Comparison of ENCODE assay signal across 14 mouse cellular contexts in the genomic region with DNA sequence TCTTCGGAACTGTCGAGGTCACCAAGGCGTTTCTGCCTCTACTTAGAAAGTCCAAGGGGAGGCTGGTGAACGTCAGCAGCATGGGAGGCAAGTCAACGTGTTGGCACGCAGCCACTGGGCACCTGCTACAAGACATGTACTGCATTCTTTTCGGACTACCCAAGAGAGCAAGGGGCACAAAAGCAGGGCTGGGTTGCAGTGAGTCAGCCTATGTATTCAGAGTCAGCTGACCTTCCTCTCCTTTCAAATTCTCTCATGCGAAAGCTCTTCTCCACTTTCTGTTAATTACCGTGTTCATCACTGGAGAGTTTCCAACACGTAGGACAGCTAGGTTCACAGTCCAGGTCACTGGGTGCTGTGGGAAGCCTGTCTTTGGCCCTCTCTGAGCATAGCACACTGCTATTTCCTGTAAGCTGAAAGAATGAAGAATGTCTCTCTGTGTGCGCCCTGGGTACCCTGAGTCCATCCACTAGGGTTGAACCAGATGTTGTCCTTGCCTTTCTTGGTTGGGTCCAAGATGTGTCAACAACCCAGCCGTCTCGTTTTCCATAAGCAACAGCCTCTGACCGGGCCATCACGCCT. TPM values are rescaled to one million over a fixed set of nuclear protein-coding genes. Genes with fewer than 3 reads are reported as not detected.
DNase-seq lines count a peak whose midpoint lies in the region; ATAC-seq lines count a peak whose summit lies in the region.
"Had no signal": no experiment of that assay in that cellular context is flagged by ENCODE, and none has a peak within 500 bp of the region (broad histone marks: within the 10 kb centered on the region; RNA-seq: fewer than 3 reads in every experiment).

No protein-coding gene starts in this region.

- peak; percentile 45 for ATAC-seq in liver, embryonic 16.5 days (ENCODE audit: low read depth)
- no peak for ATAC-seq in liver, embryonic 12.5 days
- 0 out of 2 replicates have a peak, but pooled peaks have one; percentile 52 for ATAC-seq in embryonic facial prominence, embryonic 15.5 days (ENCODE audit: insufficient number of reproducible peaks, low FRiP score, low TSS enrichment, low read depth)
- ATAC-seq: forebrain, embryonic 14.5 days had no signal

- 60% methylated on average over 15 of the region's 15 CpGs for WGBS in liver, embryonic 16.5 days (ENCODE audit: insufficient replicate concordance)
- WGBS in liver, embryonic 12.5 days (ENCODE audit: insufficient replicate concordance) = 69% methylated on average over 15 of the region's 15 CpGs
- WGBS in embryonic facial prominence, embryonic 15.5 days = 71% methylated on average over 15 of the region's 15 CpGs

- H3K36me3 ChIP-seq in liver, embryonic 16.5 days (ENCODE audit: control insufficient read depth, insufficient read depth) = no peaks in the 10 kb centered on the region
- peaks cover 4% of the 10 kb centered on the region; the same call in 1 of the 2 replicates for H3K36me3 ChIP-seq in liver, embryonic 12.5 days
- no peaks in the 10 kb centered on the region for H3K36me3 ChIP-seq in embryonic facial prominence, embryonic 15.5 days
- H3K36me3 ChIP-seq: embryonic facial prominence, embryonic 13.5 days; heart, embryonic 15.5 days; limb, embryonic 15.5 days had no signal

- no peak overlapping the region for H3K27ac ChIP-seq in liver, embryonic 16.5 days (ENCODE audit: low read length)
- no peak overlapping the region for H3K27ac ChIP-seq in liver, embryonic 12.5 days
- H3K27ac ChIP-seq in embryonic facial prominence, embryonic 15.5 days (replicated peaks) = no peak overlapping the region
- H3K27ac ChIP-seq: embryonic facial prominence, embryonic 13.5 days; heart, embryonic 15.5 days; left cerebral cortex, adult 2 months; limb, embryonic 15.5 days had no signal

- H3K27me3 ChIP-seq in liver, embryonic 16.5 days (ENCODE audit: control insufficient read depth, insufficient read depth, low read depth, low read length) = no peaks in the 10 kb centered on the region
- no peaks in the 10 kb centered on the region for H3K27me3 ChIP-seq in liver, embryonic 12.5 days (replicated peaks)
- H3K27me3 ChIP-seq in embryonic facial prominence, embryonic 15.5 days = no peaks in the 10 kb centered on the region
- H3K27me3 ChIP-seq: embryonic facial prominence, embryonic 13.5 days; heart, embryonic 15.5 days; limb, embryonic 15.5 days had no signal

- peak; percentile 98 for DNase-seq in Muller cell, postnatal 12 days (ENCODE audit: inconsistent ontology term)
- peak; percentile 67 to 81 for DNase-seq in kidney, postnatal 4 days
- DNase-seq in frontal cortex, adult 2 months (ENCODE audit: extremely low spot score in 1 of 2, low spot score in 1 of 2) = no peak
- DNase-seq in embryo, embryonic 11 days = no peak
- DNase-seq: cerebellum, adult 2 months; thymus, postnatal 25 days had no signal

- H3K9me3 ChIP-seq in liver, embryonic 16.5 days (replicated peaks; ENCODE audit: control insufficient read depth, low read length) = no peaks in the 10 kb centered on the region
- no peaks in the 10 kb centered on the region for H3K9me3 ChIP-seq in liver, embryonic 12.5 days (replicated peaks)
- no peaks in the 10 kb centered on the region for H3K9me3 ChIP-seq in embryonic facial prominence, embryonic 15.5 days (replicated peaks)
- H3K9me3 ChIP-seq: embryonic facial prominence, embryonic 13.5 days; heart, embryonic 15.5 days; limb, embryonic 15.5 days had no signal

- peaks cover 3% of the 10 kb centered on the region; the same call in 1 of the 2 replicates for H3K4me1 ChIP-seq in liver, embryonic 16.5 days (ENCODE audit: control insufficient read depth, low read depth, low read length)
- H3K4me1 ChIP-seq in liver, embryonic 12.5 days = no peaks in the 10 kb centered on the region; the same call in 1 of the 2 replicates
- H3K4me1 ChIP-seq in embryonic facial prominence, embryonic 15.5 days = peaks cover 4% of the 10 kb centered on the region; the same call in 1 of the 2 replicates
- H3K4me1 ChIP-seq: embryonic facial prominence, embryonic 13.5 days; limb, embryonic 15.5 days had no signal

- no peak overlapping the region for H3K4me2 ChIP-seq in liver, embryonic 16.5 days (ENCODE audit: low read depth, low read length)
- H3K4me2 ChIP-seq in liver, embryonic 12.5 days = no peak overlapping the region
- no peak overlapping the region for H3K4me2 ChIP-seq in embryonic facial prominence, embryonic 15.5 days (replicated peaks)
- H3K4me2 ChIP-seq: embryonic facial prominence, embryonic 13.5 days; heart, embryonic 15.5 days; limb, embryonic 15.5 days had no signal

- no peak overlapping the region for H3K9ac ChIP-seq in liver, embryonic 16.5 days (ENCODE audit: low read depth, low read length)
- no peak overlapping the region for H3K9ac ChIP-seq in liver, embryonic 12.5 days
- no peak overlapping the region for H3K9ac ChIP-seq in embryonic facial prominence, embryonic 15.5 days
- H3K9ac ChIP-seq: embryonic facial prominence, embryonic 13.5 days; heart, embryonic 15.5 days; limb, embryonic 15.5 days had no signal

- no peak overlapping the region for H3K4me3 ChIP-seq in liver, embryonic 16.5 days (ENCODE audit: low read depth, low read length)
- H3K4me3 ChIP-seq in liver, embryonic 12.5 days = no peak overlapping the region
- no peak overlapping the region for H3K4me3 ChIP-seq in embryonic facial prominence, embryonic 15.5 days (replicated peaks)
- H3K4me3 ChIP-seq: embryonic facial prominence, embryonic 13.5 days; heart, embryonic 15.5 days; left cerebral cortex, adult 2 months; limb, embryonic 15.5 days had no signal

RNA-seq across cellular contexts. Expression of gene Hsd17b2, which starts 40.8 kb away (rescaled TPM):
- 90.2 and 94.8 TPM in 2 replicates for polyA plus RNA-seq in liver, embryonic 16.5 days (2015; fragmentation: Nextera tagmentation; extraction: Ambion mirVana)
- polyA plus RNA-seq in liver, embryonic 12.5 days (2016; fragmentation: Nextera tagmentation; extraction: Ambion mirVana) = 20.9 and 23.6 TPM in 2 replicates
- 5.2 and 6.6 TPM in 2 replicates for polyA plus RNA-seq in embryonic facial prominence, embryonic 15.5 days (2015; fragmentation: Nextera tagmentation; extraction: Ambion mirVana)
- 0.16 and 0.19 TPM in 2 replicates for polyA plus RNA-seq in frontal cortex, adult 2 months (2012; rRNA removed)
- polyA plus RNA-seq: forebrain, embryonic 14.5 days; heart, embryonic 15.5 days had no signal

RNA-seq across cellular contexts. Expression of gene Mphosph6, which starts 59.2 kb away (rescaled TPM):
- polyA plus RNA-seq in liver, embryonic 16.5 days (2015; fragmentation: Nextera tagmentation; extraction: Ambion mirVana) = 21.5 and 23.9 TPM in 2 replicates
- polyA plus RNA-seq in liver, embryonic 12.5 days (2016; fragmentation: Nextera tagmentation; extraction: Ambion mirVana) = 48.8 and 50.0 TPM in 2 replicates
- 50.8 and 55.2 TPM in 2 replicates for polyA plus RNA-seq in embryonic facial prominence, embryonic 15.5 days (2015; fragmentation: Nextera tagmentation; extraction: Ambion mirVana)
- 23.9 and 27.1 TPM in 2 replicates for polyA plus RNA-seq in frontal cortex, adult 2 months (2012; rRNA removed)

Comparison
In these comparisons a context has a peak if more than half of its experiments do, and no peak if none do; other contexts are left out.
1. DNase-seq: peak in Muller cell, postnatal 12 days (single experiment) and kidney, postnatal 4 days (2 of 2); none in frontal cortex, adult 2 months (0 of 2) and embryo, embryonic 11 days (single experiment).